Mouse (Mus musculus): ENCODE data around the gene Pnma5. TPM values are rescaled to one million over a fixed set of nuclear protein-coding genes. Genes with fewer than 3 reads are reported as not detected.

Gene Pnma5
- total and polyA plus RNA-seq, 3 experiments: 0.07 to 0.08 TPM; not detected in 1

DNA sequence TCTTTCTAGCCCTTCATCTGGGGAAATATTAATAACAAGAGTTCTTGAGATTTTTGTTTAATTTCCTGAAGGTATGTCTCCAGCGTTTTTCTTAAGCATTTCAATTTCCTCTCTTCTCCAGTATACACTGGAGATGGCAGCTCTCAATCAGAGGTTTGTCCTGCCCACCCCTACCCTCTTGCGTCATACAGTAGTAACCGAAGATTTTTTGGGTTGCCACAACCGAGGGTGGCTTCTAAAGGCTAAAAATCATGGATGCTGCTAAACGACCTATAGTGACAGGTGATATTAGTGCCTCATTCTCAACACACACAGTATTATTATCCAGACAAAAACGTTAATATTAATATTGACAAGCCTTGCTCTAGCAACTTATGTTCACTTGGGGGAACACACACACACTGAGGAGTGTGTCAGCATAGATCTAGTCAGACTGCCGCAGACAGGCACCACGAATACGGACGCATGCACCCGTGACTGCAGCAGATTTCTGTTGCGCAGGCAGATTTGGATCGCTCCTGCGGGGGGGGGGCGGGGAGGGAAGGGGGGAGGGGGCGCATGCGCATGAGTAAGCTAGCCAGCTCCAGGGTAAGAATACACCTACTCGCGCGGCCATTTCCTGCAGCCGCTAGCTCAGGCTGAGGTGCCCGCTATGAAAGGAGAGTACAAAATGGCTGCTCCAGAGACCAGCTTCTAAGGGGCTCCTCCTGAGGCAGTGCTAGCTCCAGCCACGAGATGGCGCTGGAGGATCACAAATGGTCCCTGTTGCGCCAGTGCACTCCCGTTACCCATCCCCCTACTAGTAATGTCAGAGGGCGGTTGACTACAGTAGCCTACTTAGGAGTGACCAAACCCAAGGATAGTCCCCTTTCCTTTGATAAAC lies 29.1 kb downstream of the Pnma5 start:
- dilution Hi-C loops (cut with MboI; ENCODE audit: extremely low pct_ligation_motif_present, extremely low pct_unique_long_range_greater_than_20kb, low sequenced_read_pairs) (no loop called here), in situ Hi-C loops (cut with MboI; ENCODE audit: low pct_ligation_motif_present, low pct_unique_long_range_greater_than_20kb, low sequenced_read_pairs) (loop anchor here (25.0 kb wide), 2 partner anchors 429 to 654 kb away; partner anchors contain the start of genes Pnck, Slc6a8 and Trex2)
- H3K9ac ChIP-seq (ENCODE audit: insufficient read depth, low read depth): peak overlapping the region; percentile 39; the same call in 1 of the 2 replicates
- H3K79me2 ChIP-seq (replicated peaks; ENCODE audit: control insufficient read depth, extremely low read depth, insufficient read depth, poor library complexity, severe bottlenecking): no peaks in the 10 kb centered on the region
- H3K4me2 ChIP-seq (ENCODE audit: insufficient read depth, low read depth, poor library complexity, severe bottlenecking): peak overlapping the region; percentile 45
- H3K4me3 ChIP-seq (replicated peaks in 1 of 3; ENCODE audit: low read depth in 2 of 3, low read length in 2 of 3, poor library complexity in 1 of 3): peak overlapping the region; percentile 2 to 46 (median 28)
- no peaks in the 10 kb centered on the region for H3K9me3 ChIP-seq (replicated peaks; ENCODE audit: low read length)
- H3K36me3 ChIP-seq (replicated peaks in 1 of 2; ENCODE audit: control insufficient read depth in 1 of 2, insufficient read depth in 1 of 2, low read length in 1 of 2): no peaks in the 10 kb centered on the region
- H3K27me3 ChIP-seq (replicated peaks): no peaks in the 10 kb centered on the region
- peak overlapping the region; percentile 90 for H3K27ac ChIP-seq (ENCODE audit: insufficient read depth, low read depth)
- DNase-seq (ENCODE audit: extremely low read depth): peak; percentile 91
- H3K4me1 ChIP-seq (ENCODE audit: control insufficient read depth in 1 of 2, insufficient read depth in 2 of 2): peaks cover 2 to 9% of the 10 kb centered on the region in 2 experiments; a peak in 2 of 4 replicates
- peak; percentile 55; the same call in 1 of the 2 replicates for TF ChIP-seq IRF4 (IDR thresholded peaks at IDR 0.05; ENCODE audit: low read depth, low read length)
- TF ChIP-seq MYC (IDR thresholded peaks at IDR 0.05; ENCODE audit: low read depth, low read length): no peak
- TF ChIP-seq UBTF (IDR thresholded peaks at IDR 0.05; ENCODE audit: low read depth, low read length): no peak
- TF ChIP-seq PAX5 (IDR thresholded peaks at IDR 0.05; ENCODE audit: low read length): no peak
- 0 out of 2 replicates have a peak, but pooled peaks have one; percentile 37 for TF ChIP-seq RCOR1 (conservative IDR thresholded peaks at IDR 0.05; ENCODE audit: low read depth, low read length)
- TF ChIP-seq JUND (conservative IDR thresholded peaks at IDR 0.05; ENCODE audit: low read depth, low read length): no peak
- no peak for TF ChIP-seq MAX (IDR thresholded peaks at IDR 0.05; ENCODE audit: low read length)
- no peak for TF ChIP-seq KAT2A (IDR thresholded peaks at IDR 0.05; ENCODE audit: insufficient replicate concordance, low read length)
- TF ChIP-seq ZMIZ1 (IDR thresholded peaks at IDR 0.05; ENCODE audit: low read depth, low read length): no peak
- TF ChIP-seq ELF1 (IDR thresholded peaks at IDR 0.05; ENCODE audit: low read depth, low read length): 0 out of 2 replicates have a peak, but pooled peaks have one; percentile 15
- no peak for TF ChIP-seq ZNF384 (IDR thresholded peaks at IDR 0.05; ENCODE audit: low read depth, low read length)
- TF ChIP-seq SMC3 (IDR thresholded peaks at IDR 0.05; ENCODE audit: low read depth, low read length): peak; percentile 77
- no peak for TF ChIP-seq SIN3A (IDR thresholded peaks at IDR 0.05; ENCODE audit: low read length)
- TF ChIP-seq RAD21 (IDR thresholded peaks at IDR 0.05; ENCODE audit: low read depth, low read length): peak; percentile 96
- no peak for TF ChIP-seq MXI1 (IDR thresholded peaks at IDR 0.05; ENCODE audit: low read depth, low read length)
- TF ChIP-seq CHD2 (IDR thresholded peaks at IDR 0.05; ENCODE audit: low read length): peak; percentile 88
- TF ChIP-seq NRF1 (IDR thresholded peaks at IDR 0.05; ENCODE audit: low read depth, low read length): peak; percentile 83
- peak; percentile 48 for TF ChIP-seq BHLHE40 (IDR thresholded peaks at IDR 0.05; ENCODE audit: low read depth, low read length)
- TF ChIP-seq ZKSCAN1 (IDR thresholded peaks at IDR 0.05; ENCODE audit: borderline replicate concordance, low read depth, low read length): no peak
- no peak for TF ChIP-seq E2F4 (IDR thresholded peaks at IDR 0.05; ENCODE audit: insufficient replicate concordance, low read depth, low read length)
- TF ChIP-seq USF2 (conservative IDR thresholded peaks at IDR 0.05; ENCODE audit: low read depth, low read length): no peak
- 0 out of 2 replicates have a peak, but pooled peaks have one; percentile 46 for TF ChIP-seq TBP (conservative IDR thresholded peaks at IDR 0.05; ENCODE audit: low read depth, low read length)
- 0 out of 2 replicates have a peak, but pooled peaks have one; percentile 13 for TF ChIP-seq TCF12 (IDR thresholded peaks at IDR 0.05; ENCODE audit: low read depth, low read length)
- TF ChIP-seq POLR2AphosphoS2 (IDR thresholded peaks at IDR 0.05; ENCODE audit: low read depth, low read length): no peak
- TF ChIP-seq JUN (IDR thresholded peaks at IDR 0.05; ENCODE audit: insufficient read depth, low read depth, low read length): no peak
- peak; percentile 22; the same call in 1 of the 2 replicates for TF ChIP-seq ETS1 (conservative IDR thresholded peaks at IDR 0.05; ENCODE audit: low read depth, low read length)
- TF ChIP-seq CTCF (conservative IDR thresholded peaks at IDR 0.05 in 1 of 2, IDR thresholded peaks at IDR 0.05 in 1 of 2; ENCODE audit: low read depth in 2 of 2, low read length in 2 of 2): peak; percentile 55 to 91; a peak in 3 of 4 replicates
- peak; percentile 49 for TF ChIP-seq HCFC1 (IDR thresholded peaks at IDR 0.05; ENCODE audit: low read depth, low read length)
- peak; percentile 66; the same call in 1 of the 2 replicates for TF ChIP-seq POLR2A (IDR thresholded peaks at IDR 0.05; ENCODE audit: low read depth, low read length)
- no peak for TF ChIP-seq MAFK (IDR thresholded peaks at IDR 0.05; ENCODE audit: insufficient replicate concordance, low read length)
- TF ChIP-seq EP300 (IDR thresholded peaks at IDR 0.05; ENCODE audit: low read length): 0 out of 2 replicates have a peak, but pooled peaks have one; percentile 11
- TF ChIP-seq MEF2A (IDR thresholded peaks at IDR 0.05; ENCODE audit: borderline replicate concordance, low read depth, low read length): peak; percentile 29; the same call in 1 of the 2 replicates
- TF ChIP-seq NELFE (IDR thresholded peaks at IDR 0.05; ENCODE audit: low read depth, low read length): peak; percentile 40; the same call in 1 of the 2 replicates
- TF ChIP-seq ZC3H11A (IDR thresholded peaks at IDR 0.05; ENCODE audit: low read depth, low read length): peak; percentile 100
- TF ChIP-seq GABPA (IDR thresholded peaks at IDR 0.05; ENCODE audit: insufficient replicate concordance, low read depth, low read length): no peak
- no peak for TF ChIP-seq CHD1 (IDR thresholded peaks at IDR 0.05; ENCODE audit: low read depth, low read length)
- TF ChIP-seq USF1 (IDR thresholded peaks at IDR 0.05; ENCODE audit: low read depth, low read length): no peak

Data from CH12.LX (cell line).